Comparison of ENCODE assay signal across 11 mouse cellular contexts in genomic region chr6:51060848-51061535, GRCm38 (mm10).
DNase-seq lines count a peak whose midpoint lies in the region; ATAC-seq and TF ChIP-seq lines count a peak whose summit lies in the region.
"Had no signal": no experiment of that assay in that cellular context is flagged by ENCODE, and none has a peak within 500 bp of the region (broad histone marks: within the 10 kb centered on the region; RNA-seq: fewer than 3 reads in every experiment).

No protein-coding gene starts in this region.

- H3K9me3 ChIP-seq in midbrain, embryonic 13.5 days, result no peaks in the 10 kb centered on the region
- no peaks in the 10 kb centered on the region for H3K9me3 ChIP-seq in midbrain, postnatal 0 days (ENCODE audit: low read length)
- H3K9me3 ChIP-seq in forebrain, embryonic 16.5 days (ENCODE audit: control insufficient read depth, low read length), result no peaks in the 10 kb centered on the region

- H3K27me3 ChIP-seq in midbrain, embryonic 13.5 days, result no peaks in the 10 kb centered on the region
- no peaks in the 10 kb centered on the region for H3K27me3 ChIP-seq in midbrain, postnatal 0 days (ENCODE audit: insufficient read depth, low read length)
- no peaks in the 10 kb centered on the region for H3K27me3 ChIP-seq in forebrain, embryonic 16.5 days (replicated peaks; ENCODE audit: control insufficient read depth, insufficient read depth, low read length)

- no peak overlapping the region for H3K4me3 ChIP-seq in midbrain, embryonic 13.5 days (replicated peaks)
- no peak overlapping the region for H3K4me3 ChIP-seq in midbrain, postnatal 0 days (ENCODE audit: low read depth, low read length)
- no peak overlapping the region for H3K4me3 ChIP-seq in forebrain, embryonic 16.5 days (replicated peaks; ENCODE audit: low read length)

- H3K36me3 ChIP-seq in midbrain, embryonic 13.5 days, result no peaks in the 10 kb centered on the region
- no peaks in the 10 kb centered on the region for H3K36me3 ChIP-seq in midbrain, postnatal 0 days (ENCODE audit: insufficient read depth, low read length)
- H3K36me3 ChIP-seq in forebrain, embryonic 16.5 days (ENCODE audit: control insufficient read depth, insufficient read depth), result no peaks in the 10 kb centered on the region

- H3K27ac ChIP-seq in midbrain, embryonic 13.5 days, result peak overlapping the region; percentile 1; the same call in 1 of the 2 replicates
- no peak overlapping the region for H3K27ac ChIP-seq in midbrain, postnatal 0 days (ENCODE audit: low read depth, low read length)
- H3K27ac ChIP-seq in forebrain, embryonic 16.5 days (ENCODE audit: low read length), result peak overlapping the region; percentile 48

- TF ChIP-seq CTCF in midbrain, postnatal 0 days (IDR thresholded peaks at IDR 0.05), result no peak

- H3K4me2 ChIP-seq in midbrain, embryonic 13.5 days (replicated peaks), result no peak overlapping the region
- no peak overlapping the region for H3K4me2 ChIP-seq in midbrain, postnatal 0 days (ENCODE audit: low read depth, low read length, poor library complexity, severe bottlenecking)
- no peak overlapping the region for H3K4me2 ChIP-seq in forebrain, embryonic 16.5 days (ENCODE audit: low read length)

- H3K9ac ChIP-seq in midbrain, embryonic 13.5 days (replicated peaks), result no peak overlapping the region
- no peak overlapping the region for H3K9ac ChIP-seq in midbrain, postnatal 0 days (replicated peaks; ENCODE audit: low read length, poor library complexity, severe bottlenecking)
- H3K9ac ChIP-seq in forebrain, embryonic 16.5 days (replicated peaks; ENCODE audit: low read depth, low read length), result no peak overlapping the region

- peak; percentile 31 to 59 for DNase-seq in cerebellum, postnatal 10 days
- DNase-seq in cerebellum, adult 11-12 months, result no peak
- DNase-seq in midbrain, postnatal 0 days (ENCODE audit: low spot score), result no peak
- DNase-seq in natural killer cell, adult 2 months (ENCODE audit: low spot score in 2 of 2), result peak; percentile 1 to 30
- DNase-seq in left cerebral cortex, adult 18-20 months (ENCODE audit: low spot score in 2 of 2), result no peak
- no peak for DNase-seq in embryo, embryonic 9.5 days (ENCODE audit: extremely low spot score)
- DNase-seq: heart, postnatal 36 days; lung, postnatal 10 days; right cerebral cortex, adult 18-20 months had no signal

- WGBS in midbrain, embryonic 13.5 days, result 58% methylated on average over 17 of the region's 17 CpGs
- WGBS in midbrain, postnatal 0 days, result 54% methylated on average over 17 of the region's 17 CpGs
- 33% methylated on average over 17 of the region's 17 CpGs for WGBS in forebrain, embryonic 16.5 days

- ATAC-seq in midbrain, embryonic 13.5 days, result no peak
- ATAC-seq in midbrain, postnatal 0 days (ENCODE audit: low FRiP score), result no peak
- no peak for ATAC-seq in forebrain, embryonic 16.5 days

- peaks cover 34% of the 10 kb centered on the region for H3K4me1 ChIP-seq in midbrain, embryonic 13.5 days (replicated peaks)
- H3K4me1 ChIP-seq in midbrain, postnatal 0 days (ENCODE audit: insufficient read depth, low read length), result no peaks in the 10 kb centered on the region
- H3K4me1 ChIP-seq in forebrain, embryonic 16.5 days (replicated peaks; ENCODE audit: control insufficient read depth, insufficient read depth, low read length), result peaks cover 31% of the 10 kb centered on the region

Comparison
In these comparisons a context has a peak if more than half of its experiments do, and no peak if none do; other contexts are left out.
1. DNase-seq: peak in cerebellum, postnatal 10 days (2 of 2) and natural killer cell, adult 2 months (2 of 2); none in cerebellum, adult 11-12 months (single experiment), midbrain, postnatal 0 days (single experiment), left cerebral cortex, adult 18-20 months (0 of 2) and embryo, embryonic 9.5 days (single experiment).